In genomic region chr9:57655749-57656148, GRCm38 (mm10) we compare ENCODE assay signal across 8 mouse cellular contexts. TPM values are rescaled to one million over a fixed set of nuclear protein-coding genes. Genes with fewer than 3 reads are reported as not detected.
DNase-seq lines count a peak whose midpoint lies in the region; ATAC-seq and TF ChIP-seq lines count a peak whose summit lies in the region.

No protein-coding gene starts in this region.

- H3K9ac ChIP-seq in embryonic facial prominence, embryonic 14.5 days (ENCODE audit: low read depth, low read length) = peak overlapping the region; percentile 45; the same call in 1 of the 2 replicates
- peak overlapping the region; percentile 54 for H3K9ac ChIP-seq in limb, embryonic 13.5 days
- H3K9ac ChIP-seq in midbrain, embryonic 16.5 days (ENCODE audit: low read depth, low read length) = 0 out of 2 replicates have a peak overlapping the region, but pooled peaks have one; percentile 8

- H3K4me2 ChIP-seq in embryonic facial prominence, embryonic 14.5 days (ENCODE audit: low read depth, low read length) = peak overlapping the region; percentile 49
- peak overlapping the region; percentile 60 for H3K4me2 ChIP-seq in limb, embryonic 13.5 days (replicated peaks)
- peak overlapping the region; percentile 32 for H3K4me2 ChIP-seq in midbrain, embryonic 16.5 days (ENCODE audit: low read length)

- peak; percentile 80 for ATAC-seq in embryonic facial prominence, embryonic 14.5 days (ENCODE audit: low read depth)
- ATAC-seq in limb, embryonic 13.5 days (ENCODE audit: low FRiP score, low read depth) = peak; percentile 84
- peak; percentile 74 for ATAC-seq in midbrain, embryonic 16.5 days

- H3K27me3 ChIP-seq in embryonic facial prominence, embryonic 14.5 days (replicated peaks; ENCODE audit: control insufficient read depth, insufficient read depth, low read length) = 0 out of 2 replicates have a peak, but pooled peaks cover 9% of the 10 kb centered on the region
- H3K27me3 ChIP-seq in limb, embryonic 13.5 days = peaks cover 27% of the 10 kb centered on the region
- no peaks in the 10 kb centered on the region for H3K27me3 ChIP-seq in midbrain, embryonic 16.5 days (ENCODE audit: control insufficient read depth, insufficient read depth, low read depth, low read length)
- H3K27me3 ChIP-seq in spleen, adult 2 months (ENCODE audit: control insufficient read depth, insufficient read depth, low read length) = no peaks in the 10 kb centered on the region

- WGBS in embryonic facial prominence, embryonic 14.5 days = 1% methylated on average over 11 of the region's 11 CpGs
- under 1% methylated on average over 11 of the region's 11 CpGs for WGBS in limb, embryonic 13.5 days
- WGBS in midbrain, embryonic 16.5 days = 3% methylated on average over 11 of the region's 11 CpGs
- WGBS in spleen, adult 2 months = 5% methylated on average over 11 of the region's 11 CpGs

- H3K4me3 ChIP-seq in embryonic facial prominence, embryonic 14.5 days (ENCODE audit: low read depth, low read length) = 0 out of 2 replicates have a peak overlapping the region, but pooled peaks have one; percentile 14
- peak overlapping the region; percentile 18; the same call in 1 of the 2 replicates for H3K4me3 ChIP-seq in limb, embryonic 13.5 days
- H3K4me3 ChIP-seq in midbrain, embryonic 16.5 days (ENCODE audit: low read depth, low read length) = no peak overlapping the region
- no peak overlapping the region for H3K4me3 ChIP-seq in spleen, adult 2 months (ENCODE audit: extremely low read depth, insufficient read depth, insufficient read length)

- H3K27ac ChIP-seq in embryonic facial prominence, embryonic 14.5 days (replicated peaks; ENCODE audit: low read depth, low read length) = no peak overlapping the region
- no peak overlapping the region for H3K27ac ChIP-seq in limb, embryonic 13.5 days
- H3K27ac ChIP-seq in midbrain, embryonic 16.5 days (ENCODE audit: low read length) = no peak overlapping the region
- no peak overlapping the region for H3K27ac ChIP-seq in spleen, adult 2 months (ENCODE audit: insufficient read depth, low read length)

- TF ChIP-seq CTCF in spleen, adult 2 months (IDR thresholded peaks at IDR 0.05; ENCODE audit: extremely low read depth, insufficient read depth, insufficient read length, insufficient replicate concordance) = peak; percentile 90; the same call in 1 of the 2 replicates

- H3K9me3 ChIP-seq in embryonic facial prominence, embryonic 14.5 days (ENCODE audit: control insufficient read depth, low read length) = no peaks in the 10 kb centered on the region
- H3K9me3 ChIP-seq in limb, embryonic 13.5 days = no peaks in the 10 kb centered on the region
- no peaks in the 10 kb centered on the region for H3K9me3 ChIP-seq in midbrain, embryonic 16.5 days (replicated peaks; ENCODE audit: control insufficient read depth, low read length, poor library complexity, severe bottlenecking)

- H3K36me3 ChIP-seq in embryonic facial prominence, embryonic 14.5 days (ENCODE audit: control insufficient read depth, insufficient read depth, low read length) = no peaks in the 10 kb centered on the region
- H3K36me3 ChIP-seq in limb, embryonic 13.5 days = no peaks in the 10 kb centered on the region
- no peaks in the 10 kb centered on the region for H3K36me3 ChIP-seq in midbrain, embryonic 16.5 days (ENCODE audit: control insufficient read depth, insufficient read depth, low read length)
- no peaks in the 10 kb centered on the region for H3K36me3 ChIP-seq in spleen, adult 2 months (ENCODE audit: control insufficient read depth, insufficient read depth, low read length)

- no peak for TF ChIP-seq POLR2A in spleen, adult 2 months (IDR thresholded peaks at IDR 0.05; ENCODE audit: low read depth, low read length)

- peaks cover 4% of the 10 kb centered on the region for H3K4me1 ChIP-seq in embryonic facial prominence, embryonic 14.5 days (ENCODE audit: control insufficient read depth, insufficient read depth, low read length)
- H3K4me1 ChIP-seq in limb, embryonic 13.5 days = peaks cover 6% of the 10 kb centered on the region
- peaks cover 3% of the 10 kb centered on the region; the same call in 1 of the 2 replicates for H3K4me1 ChIP-seq in midbrain, embryonic 16.5 days (ENCODE audit: control insufficient read depth, insufficient read depth, low read length)
- peaks cover 26% of the 10 kb centered on the region for H3K4me1 ChIP-seq in spleen, adult 2 months (ENCODE audit: control insufficient read depth, insufficient read depth, insufficient read length)

- DNase-seq in 416B (ENCODE audit: low read depth) = peak; percentile 93
- peak; percentile 86 to 96 for DNase-seq in adrenal gland, postnatal 4 days (ENCODE audit: low spot score in 2 of 2)
- DNase-seq in embryonic facial prominence, embryonic 14.5 days (ENCODE audit: low spot score) = peak; percentile 93
- DNase-seq in heart, adult 8-10 months (ENCODE audit: low spot score) = peak; percentile 94
- DNase-seq in kidney, adult 8-10 months = peak; percentile 91 to 97
- peak; percentile 83 to 95 for DNase-seq in spleen, adult 2 months (ENCODE audit: low read depth in 1 of 2, low spot score in 2 of 2)

RNA-seq across cellular contexts. Expression of gene Csk, which starts 2.3 kb away (rescaled TPM):
- 10 to 100 TPM; 91.3 to 92.4 TPM for total RNA-seq in adrenal gland, postnatal 4 days (2021)
- 25.7 and 26.6 TPM in 2 replicates for polyA plus RNA-seq in embryonic facial prominence, embryonic 14.5 days (2014; fragmentation: Nextera tagmentation; extraction: Ambion mirVana)
- 10 to 100 TPM; 18.9 to 32.0 (median 27.7) TPM for total RNA-seq in heart, adult 8-10 months (2022)
- polyA plus RNA-seq in limb, embryonic 13.5 days (2015; fragmentation: Nextera tagmentation; extraction: Ambion mirVana) = 32.6 and 32.7 TPM in 2 replicates
- polyA plus RNA-seq in midbrain, embryonic 16.5 days (2015; fragmentation: Nextera tagmentation; extraction: Ambion mirVana) = 38.2 and 39.2 TPM in 2 replicates
- polyA plus RNA-seq in spleen, adult 2 months (2012; rRNA removed) = 233 and 265 TPM in 2 replicates

RNA-seq across cellular contexts. Expression of gene Cyp1a2, which starts 27.8 kb away (rescaled TPM):
- 1 to 10 TPM in 1 of 2 experiments, not detected in 1; 8.7 TPM for total RNA-seq in adrenal gland, postnatal 4 days (2021)
- polyA plus RNA-seq in embryonic facial prominence, embryonic 14.5 days (2014; fragmentation: Nextera tagmentation; extraction: Ambion mirVana) = not detected in 2 replicates
- not detected for total RNA-seq in heart, adult 8-10 months (2022)
- polyA plus RNA-seq in limb, embryonic 13.5 days (2015; fragmentation: Nextera tagmentation; extraction: Ambion mirVana) = not detected in 2 replicates
- not detected in 2 replicates for polyA plus RNA-seq in midbrain, embryonic 16.5 days (2015; fragmentation: Nextera tagmentation; extraction: Ambion mirVana)
- not detected in 2 replicates for polyA plus RNA-seq in spleen, adult 2 months (2012; rRNA removed)

RNA-seq across cellular contexts. Expression of gene Cyp1a1, which starts 32.0 kb away (rescaled TPM):
- under 1 TPM in 1 of 2 experiments, not detected in 1; 0.31 TPM for total RNA-seq in adrenal gland, postnatal 4 days (2021)
- 0.08 TPM in 1 of 2 replicates, not detected in the other for polyA plus RNA-seq in embryonic facial prominence, embryonic 14.5 days (2014; fragmentation: Nextera tagmentation; extraction: Ambion mirVana)
- under 1 TPM in 2 of 4 experiments, not detected in 2; 0.14 to 0.69 TPM for total RNA-seq in heart, adult 8-10 months (2022)
- not detected in 2 replicates for polyA plus RNA-seq in limb, embryonic 13.5 days (2015; fragmentation: Nextera tagmentation; extraction: Ambion mirVana)
- 0.06 and 0.12 TPM in 2 replicates for polyA plus RNA-seq in midbrain, embryonic 16.5 days (2015; fragmentation: Nextera tagmentation; extraction: Ambion mirVana)
- 0.13 and 0.15 TPM in 2 replicates for polyA plus RNA-seq in spleen, adult 2 months (2012; rRNA removed)

RNA-seq across cellular contexts. Expression of gene Lman1l, which starts 35.2 kb away (rescaled TPM):
- total RNA-seq in adrenal gland, postnatal 4 days (2021) = not detected
- polyA plus RNA-seq in embryonic facial prominence, embryonic 14.5 days (2014; fragmentation: Nextera tagmentation; extraction: Ambion mirVana) = not detected in 2 replicates
- total RNA-seq in heart, adult 8-10 months (2022) = under 1 TPM in 3 of 4 experiments, not detected in 1; 0.16 to 0.32 (median 0.22) TPM
- polyA plus RNA-seq in limb, embryonic 13.5 days (2015; fragmentation: Nextera tagmentation; extraction: Ambion mirVana) = not detected in 2 replicates
- not detected in 2 replicates for polyA plus RNA-seq in midbrain, embryonic 16.5 days (2015; fragmentation: Nextera tagmentation; extraction: Ambion mirVana)
- 0.09 and 0.16 TPM in 2 replicates for polyA plus RNA-seq in spleen, adult 2 months (2012; rRNA removed)

RNA-seq across cellular contexts. Expression of gene Cplx3, which starts 49.7 kb away (rescaled TPM):
- not detected for total RNA-seq in adrenal gland, postnatal 4 days (2021)
- not detected in 2 replicates for polyA plus RNA-seq in embryonic facial prominence, embryonic 14.5 days (2014; fragmentation: Nextera tagmentation; extraction: Ambion mirVana)
- not detected for total RNA-seq in heart, adult 8-10 months (2022)
- polyA plus RNA-seq in limb, embryonic 13.5 days (2015; fragmentation: Nextera tagmentation; extraction: Ambion mirVana) = not detected in 2 replicates
- polyA plus RNA-seq in midbrain, embryonic 16.5 days (2015; fragmentation: Nextera tagmentation; extraction: Ambion mirVana) = 0.46 and 1.3 TPM in 2 replicates
- polyA plus RNA-seq in spleen, adult 2 months (2012; rRNA removed) = not detected in 2 replicates

Comparison
In these comparisons a context has a peak if more than half of its experiments do, and no peak if none do; other contexts are left out.
1. H3K4me3 ChIP-seq: peak in embryonic facial prominence, embryonic 14.5 days (single experiment) and limb, embryonic 13.5 days (single experiment); none in midbrain, embryonic 16.5 days (single experiment) and spleen, adult 2 months (single experiment).
2. Peak in every context shown above with its lines, with median percentiles within 50 percentile points of each other: DNase-seq, ATAC-seq, H3K4me2 ChIP-seq and H3K9ac ChIP-seq.